Mouse (Mus musculus) T-cell, adult 66 days (primary cell): ENCODE data around the gene Itprip. TPM values are rescaled to one million over a fixed set of nuclear protein-coding genes. Genes with fewer than 3 reads are reported as not detected.

ENCODE experiments used
- total RNA-seq, 2 experiments: library from RNA; stranded (reverse); gene quantifications; 3 replicates in 1 of 2; 4 replicates in 1 of 2; pipeline ENCODE4 v1.2.4; 2023

Itprip gene
- total RNA-seq: 10 to 100 TPM; 89.4 to 97.3 TPM

GRCm38 (mm10) chr19:47919126-47919965 is at the start of gene Itprip, which contains the start of gene Cfap43:
Itprip (minus strand) TSS chr19:47919299.
Cfap43 (minus strand) TSS chr19:47919287.

GRCm38 (mm10) chr19:47937443-47938406 is 18.6 kb upstream of the Itprip start, which contains the start of gene Cfap58:
Cfap58 (plus strand) TSS chr19:47937675.

GRCm38 (mm10) chr19:47865353-47865947 is 53.6 kb downstream of the Itprip start, which contains the start of gene Gsto2:
Gsto2 (plus strand) TSS chr19:47865534.

GRCm38 (mm10) chr19:47854796-47855783 is 64.0 kb downstream of the Itprip start, which contains the start of gene Gsto1:
Gsto1 (plus strand) TSS chr19:47854970.

Other genes with a start within 250 kb of the Itprip start
- gene Col17a1, start 227.2 kb downstream of the Itprip start, total RNA-seq: not detected
- gene Sfr1, start 187.6 kb downstream of the Itprip start, total RNA-seq: 10 to 100 TPM; 71.4 to 72.0 TPM
- 10 to 100 TPM; 18.6 to 18.7 TPM for gene Gsto1, start 64.3 kb downstream of the Itprip start, total RNA-seq
- gene Gsto2, start 53.8 kb downstream of the Itprip start, total RNA-seq: not detected
- gene Cfap43, start within 50 bp of the Itprip start, total RNA-seq: under 1 TPM in 1 of 2 experiments, not detected in 1; 0.29 TPM
- not detected for gene Cfap58, start 18.4 kb upstream of the Itprip start, total RNA-seq